ENCODE assay signal across 14 mouse cellular contexts in the genomic region with DNA sequence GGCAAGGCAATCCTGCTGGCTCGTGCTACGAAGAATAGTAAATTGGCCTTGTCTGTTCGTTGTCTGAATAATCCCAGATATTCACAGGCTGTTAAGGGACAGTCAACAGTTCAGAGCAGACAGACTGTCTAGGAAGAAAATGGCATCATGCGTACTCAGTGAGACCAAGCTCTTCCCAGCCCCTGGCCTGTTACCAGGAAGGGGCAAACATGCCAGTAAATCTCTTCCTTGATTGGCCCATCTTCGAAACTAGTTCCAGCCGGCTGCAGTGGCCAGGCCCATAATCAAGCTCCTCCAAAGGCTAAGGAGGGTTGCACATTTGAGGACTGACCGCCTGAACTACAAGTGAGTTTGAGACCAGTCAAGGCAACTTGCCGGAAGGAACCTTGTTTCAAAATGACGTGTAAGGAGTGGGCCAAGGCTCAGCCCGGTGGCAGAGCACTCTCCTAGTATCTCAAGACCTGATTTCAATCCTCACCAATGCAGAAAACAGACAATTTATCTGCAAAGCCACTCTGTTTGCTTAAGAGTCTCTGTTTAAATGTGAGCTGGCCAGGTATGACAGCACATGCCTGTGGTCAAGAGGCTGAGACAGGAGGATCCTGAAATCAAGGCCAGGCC.
"Had no signal": no experiment of that assay in that cellular context is flagged by ENCODE, and none has a peak within 500 bp of the region (broad histone marks: within the 10 kb centered on the region; RNA-seq: fewer than 3 reads in every experiment).

No protein-coding gene starts in this region.

- H3K4me2 ChIP-seq: liver, embryonic 13.5 days; lung, embryonic 15.5 days; midbrain, embryonic 12.5 days had no signal

- ATAC-seq: liver, postnatal 0 days; midbrain, embryonic 16.5 days had no signal

- H3K9me3 ChIP-seq: liver, embryonic 13.5 days; lung, embryonic 15.5 days; midbrain, embryonic 12.5 days had no signal

- H3K27me3 ChIP-seq: liver, embryonic 13.5 days; lung, embryonic 15.5 days; midbrain, embryonic 12.5 days had no signal

- H3K9ac ChIP-seq: liver, embryonic 13.5 days; liver, postnatal 0 days; lung, embryonic 15.5 days; midbrain, embryonic 12.5 days had no signal

- H3K27ac ChIP-seq: left cerebral cortex, adult 2 months; liver, embryonic 13.5 days; lung, embryonic 15.5 days; midbrain, embryonic 12.5 days; stomach, postnatal 0 days had no signal

- DNase-seq: kidney, adult 18-20 months; kidney, postnatal 10 days; kidney, postnatal 4 days; liver; liver, embryonic 13.5 days; liver, postnatal 0 days; lung, postnatal 14 days; right cerebral cortex, postnatal 25 days; thymus, postnatal 14 days had no signal

- H3K4me3 ChIP-seq: left cerebral cortex, adult 2 months; liver, embryonic 13.5 days; lung, embryonic 15.5 days; midbrain, embryonic 12.5 days had no signal

- H3K36me3 ChIP-seq: liver, embryonic 13.5 days had no signal

- H3K4me1 ChIP-seq: lung, embryonic 15.5 days had no signal
